Mouse (Mus musculus) kidney, adult 2 months (tissue): ENCODE measurements at regions not wholly inside any gene's neighbourhood (a gene's known extent, or its start where the extent isn't known, plus 50 kb on each side); places are given as distances from the start of the nearest gene placed in this dataset.

ENCODE experiments used
- CTCF ChIP-seq: fragments of 200-500 bp; conservative IDR thresholded peaks from 2 replicates; pipeline ENCODE4 v1.5.1; 2011; ENCODE audit warnings: low read depth, mild to moderate bottlenecking, control low read depth, low read length, moderate library complexity, mixed read lengths; ENCODE audit not compliant: insufficient read depth, insufficient read length
- POLR2A ChIP-seq: fragments of 200-500 bp; IDR thresholded peaks from one replicate; pipeline ENCODE4 v1.6.1; 2011; ENCODE audit warnings: low read depth, low read length, control low read depth

DNA sequence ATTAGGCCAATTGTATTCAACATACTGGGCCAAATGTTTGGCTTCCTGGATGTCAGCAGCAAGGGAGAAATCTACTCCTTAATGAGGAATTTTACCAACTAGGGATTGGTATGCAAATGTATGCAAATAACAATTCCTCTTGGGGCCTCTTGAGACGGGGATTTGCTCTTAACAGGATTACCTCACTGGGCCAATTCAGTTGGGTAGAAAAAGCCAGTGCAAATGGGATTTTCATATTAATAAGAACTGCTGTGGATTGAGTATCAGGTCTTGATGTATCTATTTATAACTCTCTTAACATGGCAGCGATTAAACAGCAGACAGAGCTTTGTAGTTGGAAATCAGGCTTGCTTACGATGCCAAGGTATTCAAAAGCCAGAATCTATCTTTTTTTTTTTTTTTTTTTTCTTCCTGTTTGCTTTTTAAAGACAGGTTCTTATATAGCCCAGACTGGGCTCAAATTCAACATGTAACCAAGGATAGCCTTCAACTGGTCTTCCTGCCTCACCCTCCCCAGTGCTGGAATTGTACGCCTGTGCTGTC, 95.7 kb upstream of the Fam174b start:
- TF ChIP-seq CTCF (no peak), POLR2A (no peak)
